Mouse (Mus musculus) forebrain, postnatal 0 days (tissue): ENCODE results near the gene Spata13. TPM values are rescaled to one million over a fixed set of nuclear protein-coding genes. Genes with fewer than 3 reads are reported as not detected.

Source experiments
- ATAC-seq: fragments of 200-750 bp; cut with Nextera tagmentation; 2 replicates; pipeline ENCODE4 v1.8.0; 2017; ENCODE audit warnings: mild to moderate bottlenecking, moderate library complexity
- DNase-seq: peaks from one replicate; pipeline ENCODE4 v3.0.0-alpha.2; 2015
- H3K27ac ChIP-seq: fragments of 300-500 bp; sonication (generic); 2 replicates; pipeline ENCODE4 v1.5.1; 2014; ENCODE audit warnings: low read depth, mild to moderate bottlenecking, antibody characterized with exemption, low read length, moderate library complexity, mixed read lengths
- H3K27me3 ChIP-seq: fragments of 300-500 bp; sonication (generic); 2 replicates; pipeline ENCODE4 v1.6.1; 2014; ENCODE audit warnings: mild to moderate bottlenecking, low read length, mixed read lengths; ENCODE audit not compliant: insufficient read depth
- H3K36me3 ChIP-seq: fragments of 300-500 bp; sonication (generic); 2 replicates; pipeline ENCODE4 v1.6.1; 2014; ENCODE audit warnings: mild to moderate bottlenecking, moderate library complexity; ENCODE audit not compliant: insufficient read depth
- H3K4me1 ChIP-seq: fragments of 300-500 bp; sonication (generic); 2 replicates; pipeline ENCODE4 v1.6.1; 2014; ENCODE audit warnings: antibody characterized with exemption; ENCODE audit not compliant: insufficient read depth
- H3K4me2 ChIP-seq: fragments of 300-500 bp; sonication (generic); 2 replicates; pipeline ENCODE4 v1.6.1; 2014; ENCODE audit warnings: low read depth, mild to moderate bottlenecking, moderate library complexity
- H3K4me3 ChIP-seq: fragments of 300-500 bp; sonication (generic); 2 replicates; pipeline ENCODE4 v1.5.1; 2014; ENCODE audit warnings: low read depth, low read length, mixed read lengths
- H3K9ac ChIP-seq: fragments of 300-500 bp; sonication (generic); 2 replicates; pipeline ENCODE4 v1.6.1; 2014; ENCODE audit warnings: mild to moderate bottlenecking
- H3K9me3 ChIP-seq: fragments of 300-500 bp; sonication (generic); 2 replicates; pipeline ENCODE4 v1.6.1; 2016; ENCODE audit warnings: low read length
- CTCF ChIP-seq: sonication (generic); IDR thresholded peaks from 2 replicates; pipeline ENCODE4 v1.5.1; 2016; ENCODE audit warnings: antibody characterized with exemption, control low read depth, low read depth
- WGBS: fragments of 180-500 bp; shearing (Covaris S2); extraction: QIAGEN DNeasy Blood & Tissue Kit; methylation state at CpG from one replicate; pipeline ENCODE4 v1.1.7; 2014; 5-methylcytosine and 5-hydroxymethylcytosine counted together
- polyA plus RNA-seq: library from polyadenylated mRNA; unstranded; fragments of >200 nt; fragmentation: Nextera tagmentation; extraction: Ambion mirVana; gene quantifications from 2 replicates; pipeline ENCODE4 v1.2.1, GENCODE M21; 2015
- total RNA-seq: library from RNA; depleted of rRNA; stranded (reverse); fragments of >200 nt; gene quantifications from 2 replicates; pipeline ENCODE4 v1.2.3, GENCODE M21; 2014; rRNA removed

The Spata13 gene
- total RNA-seq (28.1 and 43.6 TPM in 2 replicates), polyA plus RNA-seq (10.7 and 17.3 TPM in 2 replicates)

GRCm38 (mm10) chr14:60633961-60634864, at the start of gene Spata13:
Gene Spata13, plus strand, starts transcription at chr14:60634001.
- H3K27ac ChIP-seq: peak within 1 kb of the TSS; percentile 40; the same call in 1 of the 2 replicates
- H3K9me3 ChIP-seq: no peaks in the 10 kb centered on the region
- peak; percentile 87 for DNase-seq
- H3K4me2 ChIP-seq: peak within 1 kb of the TSS; percentile 97
- no peak for TF ChIP-seq CTCF
- no peaks in the 10 kb centered on the region for H3K27me3 ChIP-seq
- no peaks in the 10 kb centered on the region for H3K36me3 ChIP-seq
- under 1% methylated on average over 50 of the region's 50 CpGs for WGBS
- peak; percentile 89 for ATAC-seq
- peak within 1 kb of the TSS; percentile 64 for H3K4me3 ChIP-seq
- peak within 1 kb of the TSS; percentile 64 for H3K9ac ChIP-seq
- H3K4me1 ChIP-seq: peaks cover 10% of the 10 kb centered on the region; the same call in 1 of the 2 replicates

GRCm38 (mm10) chr14:60586687-60587453, 46.9 kb upstream of the Spata13 start:
- DNase-seq (peak; percentile 3), ATAC-seq (peak; percentile 48; the same call in 1 of the 2 replicates)
- H3K27me3 ChIP-seq: no peaks in the 10 kb centered on the region
- no peak overlapping the region for H3K9ac ChIP-seq
- H3K36me3 ChIP-seq: no peaks in the 10 kb centered on the region
- 25% methylated on average over 15 of the region's 15 CpGs for WGBS
- no peaks in the 10 kb centered on the region for H3K4me1 ChIP-seq
- H3K4me2 ChIP-seq: no peak overlapping the region
- no peak for TF ChIP-seq CTCF
- no peak overlapping the region for H3K27ac ChIP-seq
- no peak overlapping the region for H3K4me3 ChIP-seq
- no peaks in the 10 kb centered on the region for H3K9me3 ChIP-seq

- H3K4me3 ChIP-seq: no peak overlapping the region
- H3K9ac ChIP-seq: no peak overlapping the region
- no peak for ATAC-seq
- H3K4me2 ChIP-seq: no peak overlapping the region
- no peaks in the 10 kb centered on the region for H3K9me3 ChIP-seq
- WGBS: 81% methylated on average over 2 of the region's 2 CpGs
- H3K27ac ChIP-seq: no peak overlapping the region
- no peak for DNase-seq
- no peaks in the 10 kb centered on the region for H3K4me1 ChIP-seq
- H3K27me3 ChIP-seq: no peaks in the 10 kb centered on the region
- TF ChIP-seq CTCF: no peak
- H3K36me3 ChIP-seq: no peaks in the 10 kb centered on the region
Measured at GRCm38 (mm10) chr14:60589001-60589400, 44.8 kb upstream of the Spata13 start.

GRCm38 (mm10) chr14:60592339-60592738, 41.5 kb upstream of the Spata13 start:
- Histone ChIP-seq H3K4me2 (no peak overlapping the region), H3K27me3 (no peaks in the 10 kb centered on the region), H3K9me3 (no peaks in the 10 kb centered on the region), H3K4me3 (no peak overlapping the region), H3K4me1 (no peaks in the 10 kb centered on the region), H3K27ac (no peak overlapping the region), H3K36me3 (no peaks in the 10 kb centered on the region), H3K9ac (no peak overlapping the region)
- WGBS: 80% methylated on average over 5 of the region's 5 CpGs
- no peak for TF ChIP-seq CTCF
- ATAC-seq (no peak), DNase-seq (no peak)

GRCm38 (mm10) chr14:60592822-60593221, 41.0 kb upstream of the Spata13 start:
- Histone ChIP-seq H3K4me2 (no peak overlapping the region), H3K4me1 (no peaks in the 10 kb centered on the region), H3K9ac (no peak overlapping the region), H3K9me3 (no peaks in the 10 kb centered on the region), H3K27me3 (no peaks in the 10 kb centered on the region), H3K27ac (no peak overlapping the region), H3K4me3 (no peak overlapping the region), H3K36me3 (no peaks in the 10 kb centered on the region)
- TF ChIP-seq CTCF: no peak
- ATAC-seq (no peak), DNase-seq (peak; percentile 6)
- WGBS: 31% methylated on average over 7 of the region's 7 CpGs

- no peak overlapping the region for H3K9ac ChIP-seq
- H3K9me3 ChIP-seq: no peaks in the 10 kb centered on the region
- no peak for TF ChIP-seq CTCF
- H3K4me2 ChIP-seq: no peak overlapping the region
- no peaks in the 10 kb centered on the region for H3K4me1 ChIP-seq
- no peak overlapping the region for H3K27ac ChIP-seq
- ATAC-seq (no peak), DNase-seq (no peak)
- H3K4me3 ChIP-seq: no peak overlapping the region
- 22% methylated on average over 4 of the region's 4 CpGs for WGBS
- no peaks in the 10 kb centered on the region for H3K27me3 ChIP-seq
- no peaks in the 10 kb centered on the region for H3K36me3 ChIP-seq
Measured at GRCm38 (mm10) chr14:60597571-60597970, 36.2 kb upstream of the Spata13 start.
